In genomic region chr15:12195966-12196365, GRCm38 (mm10) we compare ENCODE assay signal across 13 mouse cellular contexts. TPM values are rescaled to one million over a fixed set of nuclear protein-coding genes. Genes with fewer than 3 reads are reported as not detected.
A peak's percentile ranks its signal among the peaks of the same experiment; 100 is the strongest.
DNase-seq lines count a peak whose midpoint lies in the region; ATAC-seq and TF ChIP-seq lines count a peak whose summit lies in the region.
"Had no signal": no experiment of that assay in that cellular context is flagged by ENCODE, and none has a peak within 500 bp of the region (broad histone marks: within the 10 kb centered on the region; RNA-seq: fewer than 3 reads in every experiment).

No protein-coding gene starts in this region.

- H3K4me2 ChIP-seq in forebrain, embryonic 12.5 days: no peak overlapping the region
- no peak overlapping the region for H3K4me2 ChIP-seq in forebrain, embryonic 11.5 days (ENCODE audit: low read depth, low read length, severe bottlenecking)
- H3K4me2 ChIP-seq in lung, embryonic 15.5 days: no peak overlapping the region
- no peak overlapping the region for H3K4me2 ChIP-seq in neural tube, embryonic 12.5 days (replicated peaks)
- H3K4me2 ChIP-seq in myocyte (ENCODE audit: low read depth): no peak overlapping the region
- H3K4me2 ChIP-seq: embryonic facial prominence, embryonic 12.5 days had no signal

- H3K9ac ChIP-seq in forebrain, embryonic 12.5 days: no peak overlapping the region
- H3K9ac ChIP-seq in forebrain, embryonic 11.5 days (ENCODE audit: low read length): no peak overlapping the region
- no peak overlapping the region for H3K9ac ChIP-seq in lung, embryonic 15.5 days
- H3K9ac ChIP-seq in neural tube, embryonic 12.5 days: no peak overlapping the region
- H3K9ac ChIP-seq: embryonic facial prominence, embryonic 12.5 days; midbrain, embryonic 12.5 days had no signal

- H3K4me1 ChIP-seq in forebrain, embryonic 12.5 days: 0 out of 2 replicates have a peak, but pooled peaks cover 6% of the 10 kb centered on the region
- no peaks in the 10 kb centered on the region; the same call in 1 of the 2 replicates for H3K4me1 ChIP-seq in forebrain, embryonic 11.5 days (replicated peaks; ENCODE audit: control insufficient read depth, insufficient read depth, low read length)
- H3K4me1 ChIP-seq in lung, embryonic 15.5 days: peaks cover 31% of the 10 kb centered on the region
- no peaks in the 10 kb centered on the region for H3K4me1 ChIP-seq in neural tube, embryonic 12.5 days

- no peaks in the 10 kb centered on the region for H3K79me2 ChIP-seq in myocyte (ENCODE audit: control insufficient read depth, insufficient read depth)

- DNase-seq in forebrain, embryonic 11.5 days (ENCODE audit: low spot score): no peak
- DNase-seq in lung, postnatal 25 days (ENCODE audit: low spot score): no peak
- no peak for DNase-seq in neural tube, embryonic 10.5 days (ENCODE audit: extremely low spot score, low spot score)
- DNase-seq: adrenal gland, adult 8-10 months; cerebellum, adult 18-20 months had no signal

- no peak overlapping the region for H3ac ChIP-seq in myocyte (ENCODE audit: control insufficient read depth, insufficient read length)

- no peak for TF ChIP-seq POLR2A in myocyte (IDR thresholded peaks at IDR 0.05; ENCODE audit: insufficient read length, low read depth)

- no peaks in the 10 kb centered on the region for H3K9me3 ChIP-seq in forebrain, embryonic 12.5 days
- H3K9me3 ChIP-seq in forebrain, embryonic 11.5 days (ENCODE audit: control insufficient read depth, low read length): no peaks in the 10 kb centered on the region
- H3K9me3 ChIP-seq in lung, embryonic 15.5 days: no peaks in the 10 kb centered on the region
- no peaks in the 10 kb centered on the region for H3K9me3 ChIP-seq in neural tube, embryonic 12.5 days
- H3K9me3 ChIP-seq: embryonic facial prominence, embryonic 12.5 days; midbrain, embryonic 12.5 days had no signal

- 73% methylated on average over 6 of the region's 6 CpGs for WGBS in forebrain, embryonic 12.5 days
- WGBS in forebrain, embryonic 11.5 days: 77% methylated on average over 6 of the region's 6 CpGs
- 76% methylated on average over 5 of the region's 6 CpGs for WGBS in lung, embryonic 15.5 days
- WGBS in neural tube, embryonic 12.5 days: 74% methylated on average over 5 of the region's 6 CpGs

- ATAC-seq in forebrain, embryonic 12.5 days (ENCODE audit: low FRiP score): 0 out of 2 replicates have a peak, but pooled peaks have one; percentile 6
- ATAC-seq in forebrain, embryonic 11.5 days (replicated peaks; ENCODE audit: low FRiP score): no peak
- ATAC-seq in lung, embryonic 15.5 days (ENCODE audit: borderline replicate concordance, extremely low read depth, low FRiP score, low TSS enrichment): no peak
- 0 out of 2 replicates have a peak, but pooled peaks have one; percentile 29 for ATAC-seq in neural tube, embryonic 12.5 days (ENCODE audit: low FRiP score, low read depth)
- no peak for ATAC-seq in activated CD4-positive, CD25-positive, alpha-beta regulatory T cell, adult 4 months

- no peak overlapping the region for H3K4me3 ChIP-seq in forebrain, embryonic 12.5 days (replicated peaks)
- H3K4me3 ChIP-seq in forebrain, embryonic 11.5 days (ENCODE audit: low read depth, low read length): no peak overlapping the region
- H3K4me3 ChIP-seq in lung, embryonic 15.5 days: no peak overlapping the region
- no peak overlapping the region for H3K4me3 ChIP-seq in neural tube, embryonic 12.5 days
- no peak overlapping the region for H3K4me3 ChIP-seq in myocyte
- H3K4me3 ChIP-seq: embryonic facial prominence, embryonic 12.5 days; midbrain, embryonic 12.5 days had no signal

- no peaks in the 10 kb centered on the region for H3K27me3 ChIP-seq in forebrain, embryonic 12.5 days
- no peaks in the 10 kb centered on the region for H3K27me3 ChIP-seq in forebrain, embryonic 11.5 days (ENCODE audit: control insufficient read depth, insufficient read depth, low read length)
- H3K27me3 ChIP-seq in lung, embryonic 15.5 days: no peaks in the 10 kb centered on the region
- H3K27me3 ChIP-seq in neural tube, embryonic 12.5 days (replicated peaks): no peaks in the 10 kb centered on the region
- H3K27me3 ChIP-seq in myocyte (ENCODE audit: control insufficient read depth, insufficient read depth, insufficient read length): no peaks in the 10 kb centered on the region
- H3K27me3 ChIP-seq: embryonic facial prominence, embryonic 12.5 days; midbrain, embryonic 12.5 days had no signal

- peaks cover under 1% of the 10 kb centered on the region for H3K36me3 ChIP-seq in forebrain, embryonic 12.5 days (replicated peaks)
- H3K36me3 ChIP-seq in forebrain, embryonic 11.5 days (ENCODE audit: control insufficient read depth, insufficient read depth, low read length): no peaks in the 10 kb centered on the region
- H3K36me3 ChIP-seq in lung, embryonic 15.5 days: no peaks in the 10 kb centered on the region
- H3K36me3 ChIP-seq in neural tube, embryonic 12.5 days: peaks cover 1% of the 10 kb centered on the region; the same call in 1 of the 2 replicates
- peaks cover 20% of the 10 kb centered on the region for H3K36me3 ChIP-seq in myocyte (ENCODE audit: control insufficient read depth, insufficient read depth)
- H3K36me3 ChIP-seq: embryonic facial prominence, embryonic 12.5 days had no signal

- no peak overlapping the region for H3K27ac ChIP-seq in forebrain, embryonic 12.5 days
- H3K27ac ChIP-seq in forebrain, embryonic 11.5 days (ENCODE audit: low read depth, low read length): no peak overlapping the region
- H3K27ac ChIP-seq in lung, embryonic 15.5 days: 0 out of 2 replicates have a peak overlapping the region, but pooled peaks have one; percentile 91
- no peak overlapping the region for H3K27ac ChIP-seq in neural tube, embryonic 12.5 days
- H3K27ac ChIP-seq: embryonic facial prominence, embryonic 12.5 days; macrophage; midbrain, embryonic 12.5 days had no signal

TF ChIP-seq in myocyte, 11 proteins besides CTCF, POLR2A, EP300 and RAD21:
- peak; percentile 24 for TF ChIP-seq POLR2AphosphoS2 (IDR thresholded peaks at IDR 0.05; ENCODE audit: insufficient read length, low read depth)
- no peak for TF ChIP-seq USF1 (IDR thresholded peaks at IDR 0.05; ENCODE audit: low read depth)

RNA-seq across cellular contexts. Expression of gene Mtmr12, which starts 8.9 kb away (rescaled TPM):
- 15.7 and 16.3 TPM in 2 replicates for polyA plus RNA-seq in forebrain, embryonic 12.5 days (2016; fragmentation: Nextera tagmentation; extraction: Ambion mirVana)
- 19.3 and 21.2 TPM in 2 replicates for polyA plus RNA-seq in forebrain, embryonic 11.5 days (2014; fragmentation: Nextera tagmentation; extraction: Ambion mirVana)
- polyA plus RNA-seq in lung, embryonic 15.5 days (2015; fragmentation: Nextera tagmentation; extraction: Ambion mirVana): 18.2 and 19.1 TPM in 2 replicates
- 12.4 and 14.0 TPM in 2 replicates for polyA plus RNA-seq in neural tube, embryonic 12.5 days (2016; fragmentation: Nextera tagmentation; extraction: Ambion mirVana)
- 6.2 TPM for polyA plus RNA-seq in myocyte (2012; fragmentation: generic; extraction: Trizol)
- polyA plus RNA-seq in activated CD4-positive, CD25-positive, alpha-beta regulatory T cell, adult 4 months (2017; shearing (Covaris generic)): 10 to 100 TPM; 21.0 to 21.2 TPM

Comparison
In these comparisons a context has a peak if more than half of its experiments do, and no peak if none do; other contexts are left out.
1. ATAC-seq: peak in forebrain, embryonic 12.5 days (single experiment) and neural tube, embryonic 12.5 days (single experiment); none in forebrain, embryonic 11.5 days (single experiment), lung, embryonic 15.5 days (single experiment) and activated CD4-positive, CD25-positive, alpha-beta regulatory T cell, adult 4 months (single experiment).